Mouse (Mus musculus) thymus, adult 2 months (tissue): ENCODE measurements at regions not wholly inside any gene's neighbourhood (a gene's known extent, or its start where the extent isn't known, plus 50 kb on each side); places are given as distances from the start of the nearest gene placed in this dataset.

Experiments used
- CTCF ChIP-seq: fragments of 200-500 bp; IDR thresholded peaks from 2 replicates; pipeline ENCODE4 v1.5.1; 2012; ENCODE audit warnings: mild to moderate bottlenecking, control low read depth, low read length, moderate library complexity, borderline replicate concordance; ENCODE audit not compliant: control insufficient read depth, poor library complexity, insufficient read depth; ENCODE audit errors: extremely low read depth
- POLR2A ChIP-seq: fragments of 200-500 bp; IDR thresholded peaks from 2 replicates; pipeline ENCODE4 v1.6.1; 2012; ENCODE audit warnings: mild to moderate bottlenecking, low read length, control low read depth, moderate library complexity; ENCODE audit not compliant: control insufficient read depth, poor library complexity, insufficient read depth; ENCODE audit errors: extremely low read depth

- no peak for TF ChIP-seq CTCF
- TF ChIP-seq POLR2A: no peak
Observed at GRCm38 (mm10) chr6:37732385-37732784, 138.2 kb upstream of the Trim24 start.
